Mouse (Mus musculus): ENCODE measurements around the gene Psmd9. TPM values are rescaled to one million over a fixed set of nuclear protein-coding genes. Genes with fewer than 3 reads are reported as not detected.

The Psmd9 gene
- polyA plus RNA-seq, 1 experiment from 2014 or later, result 89.3 TPM

GRCm38 (mm10) chr5:123156763-123157162 is 12.4 kb upstream of the Psmd9 start:
- no peak overlapping the region for H3K4me3 ChIP-seq (replicated peaks)
- peaks cover 3% of the 10 kb centered on the region; the same call in 1 of the 2 replicates for H3K4me1 ChIP-seq (replicated peaks)
- H3K9ac ChIP-seq (replicated peaks), result no peak overlapping the region
- no peak for ATAC-seq (ENCODE audit: insufficient number of reproducible peaks, insufficient read depth, low FRiP score, low TSS enrichment, low read depth)
- no peaks in the 10 kb centered on the region for H3K27me3 ChIP-seq
- 92% methylated on average over 12 of the region's 12 CpGs for WGBS
- H3K4me2 ChIP-seq, result no peak overlapping the region
- H3K36me3 ChIP-seq, result peaks cover 95% of the 10 kb centered on the region
- no peak overlapping the region for H3K27ac ChIP-seq
- H3K9me3 ChIP-seq, result no peaks in the 10 kb centered on the region

GRCm38 (mm10) chr5:123157972-123158371 is 11.2 kb upstream of the Psmd9 start:
- Histone ChIP-seq H3K4me3 (replicated peaks) (no peak overlapping the region), H3K4me1 (replicated peaks) (0 out of 2 replicates have a peak, but pooled peaks cover 3% of the 10 kb centered on the region), H3K27me3 (no peaks in the 10 kb centered on the region), H3K27ac (no peak overlapping the region), H3K36me3 (peaks cover 95% of the 10 kb centered on the region), H3K4me2 (no peak overlapping the region), H3K9ac (replicated peaks) (no peak overlapping the region), H3K9me3 (no peaks in the 10 kb centered on the region)
- 84% methylated on average over 4 of the region's 4 CpGs for WGBS
- no peak for ATAC-seq (ENCODE audit: insufficient number of reproducible peaks, insufficient read depth, low FRiP score, low TSS enrichment, low read depth)

- peaks cover 95% of the 10 kb centered on the region for H3K36me3 ChIP-seq
- WGBS, result 90% methylated on average over 4 of the region's 4 CpGs
- no peak overlapping the region for H3K4me2 ChIP-seq
- no peaks in the 10 kb centered on the region for H3K27me3 ChIP-seq
- H3K27ac ChIP-seq, result no peak overlapping the region
- H3K9ac ChIP-seq (replicated peaks), result no peak overlapping the region
- no peak overlapping the region for H3K4me3 ChIP-seq (replicated peaks)
- H3K4me1 ChIP-seq (replicated peaks), result no peaks in the 10 kb centered on the region
- H3K9me3 ChIP-seq, result no peaks in the 10 kb centered on the region
- no peak for ATAC-seq (ENCODE audit: insufficient number of reproducible peaks, insufficient read depth, low FRiP score, low TSS enrichment, low read depth)
Observed at GRCm38 (mm10) chr5:123159446-123159845, 9.8 kb upstream of the Psmd9 start.

- H3K27ac ChIP-seq, result no peak overlapping the region
- 93% methylated on average over 15 of the region's 15 CpGs for WGBS
- no peaks in the 10 kb centered on the region for H3K27me3 ChIP-seq
- H3K9me3 ChIP-seq, result no peaks in the 10 kb centered on the region
- ATAC-seq (ENCODE audit: insufficient number of reproducible peaks, insufficient read depth, low FRiP score, low TSS enrichment, low read depth), result no peak
- H3K4me1 ChIP-seq (replicated peaks), result no peaks in the 10 kb centered on the region
- H3K36me3 ChIP-seq, result peaks cover 94% of the 10 kb centered on the region
- H3K4me2 ChIP-seq, result no peak overlapping the region
- H3K9ac ChIP-seq (replicated peaks), result no peak overlapping the region
- no peak overlapping the region for H3K4me3 ChIP-seq (replicated peaks)
Observed at GRCm38 (mm10) chr5:123159866-123160265, 9.3 kb upstream of the Psmd9 start.

GRCm38 (mm10) chr5:123160341-123160740 is 8.9 kb upstream of the Psmd9 start:
- no peaks in the 10 kb centered on the region for H3K27me3 ChIP-seq
- WGBS, result 92% methylated on average over 15 of the region's 15 CpGs
- no peaks in the 10 kb centered on the region for H3K4me1 ChIP-seq (replicated peaks)
- ATAC-seq (ENCODE audit: insufficient number of reproducible peaks, insufficient read depth, low FRiP score, low TSS enrichment, low read depth), result no peak
- peaks cover 90% of the 10 kb centered on the region for H3K36me3 ChIP-seq
- no peaks in the 10 kb centered on the region for H3K9me3 ChIP-seq
- no peak overlapping the region for H3K4me2 ChIP-seq
- no peak overlapping the region for H3K4me3 ChIP-seq (replicated peaks)
- H3K27ac ChIP-seq, result no peak overlapping the region
- no peak overlapping the region for H3K9ac ChIP-seq (replicated peaks)

GRCm38 (mm10) chr5:123162942-123163341 is 6.3 kb upstream of the Psmd9 start:
- Histone ChIP-seq H3K4me3 (replicated peaks) (no peak overlapping the region), H3K9ac (replicated peaks) (no peak overlapping the region), H3K9me3 (no peaks in the 10 kb centered on the region), H3K4me1 (replicated peaks) (no peaks in the 10 kb centered on the region), H3K27me3 (no peaks in the 10 kb centered on the region), H3K36me3 (peaks cover 88% of the 10 kb centered on the region), H3K27ac (no peak overlapping the region), H3K4me2 (no peak overlapping the region)
- no peak for ATAC-seq (ENCODE audit: insufficient number of reproducible peaks, insufficient read depth, low FRiP score, low TSS enrichment, low read depth)
- WGBS, result 91% methylated on average over 9 of the region's 9 CpGs

- H3K27me3 ChIP-seq, result no peaks in the 10 kb centered on the region
- 89% methylated on average over 10 of the region's 10 CpGs for WGBS
- no peak overlapping the region for H3K9ac ChIP-seq (replicated peaks)
- no peak overlapping the region for H3K4me2 ChIP-seq
- H3K36me3 ChIP-seq, result peaks cover 55% of the 10 kb centered on the region
- peaks cover 6% of the 10 kb centered on the region for H3K4me1 ChIP-seq (replicated peaks)
- H3K9me3 ChIP-seq, result no peaks in the 10 kb centered on the region
- no peak overlapping the region for H3K4me3 ChIP-seq (replicated peaks)
- ATAC-seq (ENCODE audit: insufficient number of reproducible peaks, insufficient read depth, low FRiP score, low TSS enrichment, low read depth), result no peak
- H3K27ac ChIP-seq, result no peak overlapping the region
Observed at GRCm38 (mm10) chr5:123166437-123166836, 2.8 kb upstream of the Psmd9 start.

- Histone ChIP-seq H3K27ac (no peak overlapping the region), H3K27me3 (no peaks in the 10 kb centered on the region), H3K4me3 (replicated peaks) (no peak overlapping the region), H3K36me3 (peaks cover 43% of the 10 kb centered on the region), H3K4me1 (replicated peaks) (peaks cover 17% of the 10 kb centered on the region), H3K9me3 (no peaks in the 10 kb centered on the region), H3K4me2 (no peak overlapping the region), H3K9ac (replicated peaks) (no peak overlapping the region)
- no peak for ATAC-seq (ENCODE audit: insufficient number of reproducible peaks, insufficient read depth, low FRiP score, low TSS enrichment, low read depth)
- 84% methylated on average over 5 of the region's 5 CpGs for WGBS
Observed at GRCm38 (mm10) chr5:123167591-123167990, 1.6 kb upstream of the Psmd9 start.

GRCm38 (mm10) chr5:123170365-123170764 is 1.2 kb downstream of the Psmd9 start:
- no peaks in the 10 kb centered on the region; the same call in 1 of the 2 replicates for H3K9me3 ChIP-seq
- H3K27ac ChIP-seq, result 0 out of 2 replicates have a peak overlapping the region, but pooled peaks have one; percentile 1
- ATAC-seq (ENCODE audit: insufficient number of reproducible peaks, insufficient read depth, low FRiP score, low TSS enrichment, low read depth), result no peak
- no peak overlapping the region for H3K9ac ChIP-seq (replicated peaks)
- peaks cover 21% of the 10 kb centered on the region for H3K36me3 ChIP-seq
- no peak overlapping the region for H3K4me2 ChIP-seq
- H3K4me3 ChIP-seq (replicated peaks), result no peak overlapping the region
- peaks cover 24% of the 10 kb centered on the region for H3K4me1 ChIP-seq (replicated peaks)
- 80% methylated on average over 9 of the region's 9 CpGs for WGBS
- H3K27me3 ChIP-seq, result no peaks in the 10 kb centered on the region

- Histone ChIP-seq H3K9me3 (no peaks in the 10 kb centered on the region; the same call in 1 of the 2 replicates), H3K27ac (peak overlapping the region; percentile 56; the same call in 1 of the 2 replicates), H3K4me1 (replicated peaks) (peaks cover 24% of the 10 kb centered on the region), H3K4me2 (peak overlapping the region; percentile 51), H3K9ac (replicated peaks) (0 out of 2 replicates have a peak overlapping the region, but pooled peaks have one; percentile 1), H3K27me3 (no peaks in the 10 kb centered on the region), H3K4me3 (replicated peaks) (peak overlapping the region; percentile 34), H3K36me3 (peaks cover 7% of the 10 kb centered on the region)
- peak; percentile 80 for ATAC-seq (ENCODE audit: insufficient number of reproducible peaks, insufficient read depth, low FRiP score, low TSS enrichment, low read depth)
- WGBS, result 12% methylated on average over 22 of the region's 22 CpGs
Observed at GRCm38 (mm10) chr5:123171646-123172350, 2.6 kb downstream of the Psmd9 start.

GRCm38 (mm10) chr5:123178792-123179191 is 9.6 kb downstream of the Psmd9 start:
- Histone ChIP-seq H3K36me3 (no peaks in the 10 kb centered on the region), H3K4me2 (no peak overlapping the region), H3K27me3 (no peaks in the 10 kb centered on the region; the same call in 1 of the 2 replicates), H3K4me1 (replicated peaks) (no peaks in the 10 kb centered on the region), H3K4me3 (replicated peaks) (no peak overlapping the region), H3K27ac (no peak overlapping the region), H3K9me3 (peaks cover 5% of the 10 kb centered on the region; the same call in 1 of the 2 replicates), H3K9ac (replicated peaks) (no peak overlapping the region)
- 86% methylated on average over 5 of the region's 5 CpGs for WGBS
- ATAC-seq (ENCODE audit: insufficient number of reproducible peaks, insufficient read depth, low FRiP score, low TSS enrichment, low read depth), result no peak

GRCm38 (mm10) chr5:123180390-123180789 is 11.2 kb downstream of the Psmd9 start:
- Histone ChIP-seq H3K27ac (no peak overlapping the region), H3K9me3 (0 out of 2 replicates have a peak, but pooled peaks cover 5% of the 10 kb centered on the region), H3K36me3 (no peaks in the 10 kb centered on the region), H3K4me2 (no peak overlapping the region), H3K4me1 (replicated peaks) (no peaks in the 10 kb centered on the region), H3K27me3 (peaks cover 8% of the 10 kb centered on the region), H3K9ac (replicated peaks) (no peak overlapping the region), H3K4me3 (replicated peaks) (no peak overlapping the region)
- no peak for ATAC-seq (ENCODE audit: insufficient number of reproducible peaks, insufficient read depth, low FRiP score, low TSS enrichment, low read depth)
- 92% methylated on average over 15 of the region's 15 CpGs for WGBS
